In genomic region chr4:55619891-55620290, GRCm38 (mm10) we compare ENCODE assay signal across 35 mouse cellular contexts.
DNase-seq lines count a peak whose midpoint lies in the region; ATAC-seq and TF ChIP-seq lines count a peak whose summit lies in the region.
"Had no signal": no experiment of that assay in that cellular context is flagged by ENCODE, and none has a peak within 500 bp of the region (broad histone marks: within the 10 kb centered on the region; RNA-seq: fewer than 3 reads in every experiment).

No protein-coding gene starts in this region.

- H3K36me3 ChIP-seq in lung, postnatal 0 days (ENCODE audit: insufficient read depth, low read length), result no peaks in the 10 kb centered on the region
- no peaks in the 10 kb centered on the region for H3K36me3 ChIP-seq in forebrain, postnatal 0 days (ENCODE audit: insufficient read depth)
- H3K36me3 ChIP-seq: embryonic facial prominence, embryonic 10.5 days; embryonic facial prominence, embryonic 13.5 days; forebrain, embryonic 10.5 days; G1E; heart, embryonic 12.5 days; heart, embryonic 15.5 days; hindbrain, embryonic 10.5 days; hindbrain, embryonic 13.5 days; intestine, embryonic 15.5 days had no signal

- 52% methylated on average over 3 of the region's 3 CpGs for WGBS in lung, postnatal 0 days
- WGBS in forebrain, postnatal 0 days, result 87% methylated on average over 3 of the region's 3 CpGs

- peak; percentile 56 for DNase-seq in adrenal gland, adult 2 months
- no peak for DNase-seq in adrenal gland, postnatal 4 days (ENCODE audit: low spot score in 2 of 2)
- DNase-seq in lung, postnatal 0 days (ENCODE audit: low spot score), result peak; percentile 64
- no peak for DNase-seq in lung, postnatal 4 days
- peak; percentile 56 for DNase-seq in 3T3-L1 (ENCODE audit: low read depth, low spot score)
- no peak for DNase-seq in T-cell, adult 2 months (ENCODE audit: low spot score)
- no peak for DNase-seq in forebrain, postnatal 0 days
- DNase-seq: adrenal gland, postnatal 14 days; cerebellum, adult 11-12 months; cerebellum, adult 8-10 months; cerebellum, postnatal 10 days; cerebellum, postnatal 36 days; embryo, embryonic 11 days; gastrocnemius, postnatal 25 days; heart, adult 18-20 months; heart, postnatal 10 days; heart, postnatal 36 days; kidney, adult 11 months; kidney, adult 8-10 months had no signal

- no peak for TF ChIP-seq EP300 in lung, postnatal 0 days (IDR thresholded peaks at IDR 0.05)

- no peak overlapping the region for H3K27ac ChIP-seq in lung, postnatal 0 days (ENCODE audit: low read length)
- peak overlapping the region; percentile 39 for H3K27ac ChIP-seq in brown adipose tissue, adult 24 weeks (replicated peaks; ENCODE audit: low read depth, low read length)
- H3K27ac ChIP-seq in forebrain, postnatal 0 days (ENCODE audit: low read depth, low read length), result no peak overlapping the region
- H3K27ac ChIP-seq: embryonic facial prominence, embryonic 10.5 days; embryonic facial prominence, embryonic 13.5 days; forebrain, embryonic 10.5 days; forebrain, embryonic 13.5 days; heart, embryonic 15.5 days; hindbrain, embryonic 10.5 days; hindbrain, embryonic 13.5 days; intestine, embryonic 15.5 days had no signal

- no peak overlapping the region for H3K4me2 ChIP-seq in lung, postnatal 0 days (replicated peaks; ENCODE audit: low read depth, low read length)
- H3K4me2 ChIP-seq in forebrain, postnatal 0 days (ENCODE audit: low read depth), result no peak overlapping the region
- H3K4me2 ChIP-seq: embryonic facial prominence, embryonic 13.5 days; forebrain, embryonic 13.5 days; heart, embryonic 12.5 days; heart, embryonic 15.5 days; hindbrain, embryonic 13.5 days; intestine, embryonic 15.5 days had no signal

- H3K4me1 ChIP-seq in lung, postnatal 0 days (ENCODE audit: insufficient read depth, low read depth, low read length), result no peaks in the 10 kb centered on the region
- H3K4me1 ChIP-seq in brown adipose tissue, adult 24 weeks (ENCODE audit: control insufficient read depth, insufficient read depth, insufficient read length, low read length), result peaks cover 17% of the 10 kb centered on the region
- no peaks in the 10 kb centered on the region for H3K4me1 ChIP-seq in forebrain, postnatal 0 days (ENCODE audit: insufficient read depth)
- H3K4me1 ChIP-seq: embryonic facial prominence, embryonic 10.5 days; embryonic facial prominence, embryonic 13.5 days; forebrain, embryonic 10.5 days; forebrain, embryonic 13.5 days; heart, embryonic 15.5 days; hindbrain, embryonic 10.5 days; hindbrain, embryonic 13.5 days; intestine, embryonic 15.5 days had no signal

- TF ChIP-seq CTCF in lung, postnatal 0 days (IDR thresholded peaks at IDR 0.05), result no peak
- no peak for TF ChIP-seq CTCF in forebrain, postnatal 0 days (IDR thresholded peaks at IDR 0.05; ENCODE audit: low read depth)

- H3K4me3 ChIP-seq in lung, postnatal 0 days (ENCODE audit: low read depth, low read length), result no peak overlapping the region
- H3K4me3 ChIP-seq in brown adipose tissue, adult 24 weeks (ENCODE audit: insufficient read depth, low read depth, low read length), result no peak overlapping the region
- H3K4me3 ChIP-seq in forebrain, postnatal 0 days (ENCODE audit: low read depth, low read length), result no peak overlapping the region
- H3K4me3 ChIP-seq: embryonic facial prominence, embryonic 10.5 days; embryonic facial prominence, embryonic 13.5 days; erythroblast, embryonic 14.5 days; forebrain, embryonic 10.5 days; forebrain, embryonic 13.5 days; heart, embryonic 12.5 days; heart, embryonic 15.5 days; hindbrain, embryonic 10.5 days; hindbrain, embryonic 13.5 days; intestine, embryonic 15.5 days had no signal

- H3K9ac ChIP-seq in lung, postnatal 0 days (replicated peaks; ENCODE audit: low read depth), result no peak overlapping the region
- no peak overlapping the region for H3K9ac ChIP-seq in forebrain, postnatal 0 days
- H3K9ac ChIP-seq: embryonic facial prominence, embryonic 13.5 days; forebrain, embryonic 13.5 days; heart, embryonic 12.5 days; heart, embryonic 15.5 days; hindbrain, embryonic 13.5 days; intestine, embryonic 15.5 days had no signal

- H3K9me3 ChIP-seq in lung, postnatal 0 days (ENCODE audit: low read length), result no peaks in the 10 kb centered on the region
- H3K9me3 ChIP-seq in forebrain, postnatal 0 days (ENCODE audit: low read length), result no peaks in the 10 kb centered on the region
- H3K9me3 ChIP-seq: embryonic facial prominence, embryonic 10.5 days; embryonic facial prominence, embryonic 13.5 days; forebrain, embryonic 10.5 days; forebrain, embryonic 13.5 days; heart, embryonic 12.5 days; heart, embryonic 15.5 days; hindbrain, embryonic 10.5 days; hindbrain, embryonic 13.5 days; intestine, embryonic 15.5 days had no signal

- ATAC-seq in lung, postnatal 0 days, result no peak
- no peak for ATAC-seq in forebrain, postnatal 0 days
- ATAC-seq: activated CD4-positive, CD25-positive, alpha-beta regulatory T cell, adult 4 months; forebrain, embryonic 13.5 days; forebrain, embryonic 16.5 days; hindbrain, embryonic 16.5 days; intestine, embryonic 15.5 days had no signal

- H3K27me3 ChIP-seq in lung, postnatal 0 days (replicated peaks; ENCODE audit: insufficient read depth, low read length), result no peaks in the 10 kb centered on the region
- H3K27me3 ChIP-seq in forebrain, postnatal 0 days (ENCODE audit: insufficient read depth, low read length), result no peaks in the 10 kb centered on the region
- H3K27me3 ChIP-seq: CH12.LX; embryonic facial prominence, embryonic 13.5 days; forebrain, embryonic 13.5 days; heart, embryonic 12.5 days; heart, embryonic 15.5 days; hindbrain, embryonic 13.5 days; intestine, embryonic 15.5 days had no signal

Comparison
In these comparisons a context has a peak if more than half of its experiments do, and no peak if none do; other contexts are left out.
1. DNase-seq: peak in adrenal gland, adult 2 months (single experiment), lung, postnatal 0 days (single experiment) and 3T3-L1 (single experiment); none in adrenal gland, postnatal 4 days (0 of 2), lung, postnatal 4 days (0 of 2), T-cell, adult 2 months (single experiment) and forebrain, postnatal 0 days (single experiment).